Mouse (Mus musculus) MN1 (cell line): ENCODE results near the gene Tas2r135.
A peak's percentile ranks its signal among the peaks of the same experiment; 100 is the strongest.

Source experiments
- DNase-seq: peaks from one replicate; pipeline ENCODE4 v3.0.0-alpha.2; 2016; ENCODE audit warnings: low spot score

Tas2r135 gene

DNA sequence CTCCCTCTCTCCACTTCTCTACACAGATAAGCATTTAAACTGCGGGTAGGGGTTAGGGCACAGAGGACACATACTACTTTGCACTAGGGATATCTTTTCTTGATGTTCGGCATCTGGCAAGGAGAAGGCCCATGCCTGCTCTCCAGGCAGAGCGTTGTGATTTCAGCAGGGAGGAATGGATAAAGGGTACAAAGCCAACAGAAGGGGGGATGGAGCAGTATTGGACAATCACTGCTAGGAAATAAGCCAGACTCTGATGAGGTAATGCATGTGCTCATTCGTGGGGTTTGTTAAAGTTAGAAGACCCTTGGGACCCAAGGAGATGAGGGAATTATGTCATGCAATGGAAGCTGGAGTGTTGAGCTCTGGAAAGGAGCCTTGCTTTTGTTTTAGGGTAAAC lies 30.5 kb upstream of the Tas2r135 start:
- DNase-seq = peak; percentile 49

DNA sequence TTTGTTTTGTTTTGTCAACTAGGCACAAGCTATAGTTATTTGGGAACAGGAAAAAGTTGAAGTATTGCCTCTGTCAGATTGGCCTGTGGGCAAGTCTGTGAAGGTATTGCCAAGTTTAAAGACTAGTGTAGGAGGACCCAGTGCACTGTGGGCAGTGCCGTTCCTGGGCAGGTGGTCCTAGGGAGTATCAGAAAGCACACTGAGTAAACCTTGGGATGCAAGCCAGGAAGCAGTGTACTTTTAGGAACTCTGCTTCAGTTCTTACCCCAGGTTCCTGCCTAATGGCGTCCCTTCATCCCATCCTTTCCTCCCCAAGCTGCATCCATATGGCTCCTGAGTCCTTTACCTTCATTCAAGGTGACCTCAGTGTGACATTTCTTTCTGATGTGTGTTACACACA lies 30.1 kb upstream of the Tas2r135 start:
- no peak for DNase-seq

DNA sequence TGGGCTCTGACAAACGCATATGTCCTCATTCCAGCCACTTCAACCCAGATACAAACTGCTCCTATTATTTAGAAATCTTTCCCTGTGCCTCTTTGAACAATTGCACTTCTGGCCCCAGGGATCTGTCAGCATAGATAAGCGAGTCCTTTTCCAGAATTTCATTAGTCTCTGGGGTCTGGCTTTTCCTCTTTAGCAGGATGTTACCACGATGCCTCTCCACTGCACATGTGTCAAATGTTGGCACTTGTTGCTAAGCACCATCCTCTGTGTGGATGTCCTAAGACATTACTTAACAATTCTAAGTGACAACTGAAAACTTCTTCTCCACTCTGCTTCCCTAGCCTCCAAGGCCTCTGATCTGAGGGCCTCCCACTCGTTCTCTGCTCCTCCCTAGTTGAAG lies 29.2 kb upstream of the Tas2r135 start:
- DNase-seq = peak; percentile 73

DNA sequence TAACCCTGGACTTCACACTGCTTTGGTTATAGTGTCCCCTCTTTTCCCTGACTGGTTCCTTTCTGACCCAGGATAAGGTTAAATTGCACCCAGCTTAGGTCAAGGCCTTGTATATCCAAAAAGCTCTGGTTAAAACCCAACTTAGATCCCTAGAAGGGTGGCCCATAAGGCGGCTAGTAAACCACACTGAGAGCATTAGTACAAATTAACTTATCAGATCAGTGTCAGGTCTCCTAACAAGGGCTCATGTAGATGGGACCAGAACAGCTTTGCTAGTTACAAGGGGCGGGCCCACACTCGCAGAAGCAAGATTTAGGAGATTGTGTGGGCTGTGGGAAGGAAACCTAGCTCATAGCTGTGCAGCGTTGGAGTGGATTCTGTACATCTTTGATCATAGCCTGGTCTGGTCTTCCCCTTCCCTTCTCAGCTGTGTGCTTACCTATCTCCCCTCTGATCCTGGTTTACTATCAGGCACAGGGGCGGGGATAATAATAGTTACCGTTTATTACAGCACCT lies 28.7 kb upstream of the Tas2r135 start:
- DNase-seq = peak; percentile 30

DNA sequence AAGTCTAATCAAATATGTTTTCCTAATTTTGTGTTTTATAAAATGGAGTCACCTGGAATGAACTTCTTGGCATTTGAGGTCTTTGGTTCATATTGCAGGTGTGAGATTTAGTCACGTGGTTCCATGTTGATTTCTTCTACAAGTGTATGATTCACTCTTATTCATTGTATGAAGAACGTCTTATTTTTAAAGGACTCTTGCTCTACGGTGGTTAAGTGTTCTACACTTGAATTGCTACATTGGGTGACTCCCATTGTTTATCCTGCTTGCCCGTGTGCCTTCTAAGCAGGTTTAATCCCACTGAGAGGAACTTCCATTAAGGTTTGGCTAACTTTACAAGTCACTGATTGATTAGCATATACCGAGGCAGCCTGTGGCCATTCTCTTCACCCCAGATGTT lies 28.0 kb upstream of the Tas2r135 start:
- no peak for DNase-seq

DNA sequence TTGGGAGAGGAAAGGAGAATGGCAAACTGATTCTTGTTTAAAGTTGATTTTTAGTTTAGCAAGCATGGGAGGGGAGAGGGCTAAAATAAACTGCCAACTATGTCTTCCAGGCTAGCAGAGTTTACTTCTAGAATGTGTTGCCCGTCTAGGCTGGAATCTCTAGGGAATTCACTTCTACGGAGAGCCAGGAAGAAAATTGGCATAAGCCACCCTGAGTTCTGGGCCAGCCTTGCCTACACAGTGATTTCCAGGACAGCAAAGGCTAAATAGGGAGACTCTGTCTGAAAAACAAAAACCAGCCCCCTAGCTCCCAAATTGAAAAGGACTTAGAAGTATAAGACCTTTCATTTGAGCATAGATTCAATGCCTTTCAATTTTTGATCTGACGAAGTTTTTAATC lies 25.7 kb upstream of the Tas2r135 start:
- DNase-seq = no peak

DNA sequence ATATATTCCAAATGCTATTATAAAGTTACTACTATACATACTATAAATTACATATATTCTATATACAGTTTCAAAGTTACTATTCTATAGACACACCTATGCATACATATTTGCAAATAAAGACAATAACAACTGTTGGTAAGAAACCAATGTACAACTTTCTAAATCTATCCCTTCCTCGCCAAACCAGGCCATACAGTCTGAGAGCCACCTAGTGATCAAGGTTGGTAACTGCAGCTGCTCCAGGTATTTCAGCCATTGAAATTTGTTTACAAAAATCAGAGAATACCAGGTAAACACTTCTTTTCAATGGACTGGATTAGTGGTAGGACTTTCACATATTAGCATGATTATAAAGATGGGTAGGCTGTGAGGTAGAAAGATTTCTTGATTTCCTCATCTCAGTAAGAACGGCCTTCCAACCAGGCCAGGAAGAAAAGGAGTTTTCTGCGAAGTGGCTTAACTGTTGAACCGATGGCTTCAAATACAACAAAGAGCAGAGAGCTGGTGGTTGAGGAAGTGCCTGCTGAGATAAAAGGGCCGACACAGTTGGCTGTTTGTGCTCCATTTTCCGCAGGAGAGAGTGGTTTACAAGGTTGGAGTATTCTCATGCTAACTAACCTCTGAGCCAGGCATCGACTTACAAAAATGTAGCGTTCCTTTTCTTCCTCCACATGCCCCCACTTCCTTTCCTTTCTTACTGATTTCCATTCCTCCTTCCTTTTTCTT lies 24.7 kb upstream of the Tas2r135 start:
- DNase-seq = peak; percentile 40

DNA sequence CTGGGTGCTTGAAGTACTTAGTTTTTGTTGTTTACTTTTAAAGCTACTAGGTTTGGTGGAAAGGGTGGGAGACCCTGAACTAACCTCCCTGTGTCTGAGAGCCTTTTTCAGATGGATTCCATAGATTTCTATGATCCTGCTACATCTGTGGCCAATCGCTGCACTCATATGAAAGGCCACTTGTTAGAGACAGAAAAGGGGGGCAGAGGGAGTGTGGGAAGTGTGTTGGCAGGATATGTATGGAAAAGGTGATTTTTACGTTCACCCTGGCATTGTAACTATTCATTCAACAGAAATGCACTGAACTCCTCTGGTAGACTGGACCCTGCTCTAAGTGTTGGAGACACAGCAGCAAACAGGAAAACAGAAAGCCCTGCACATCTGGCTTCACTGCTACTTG lies 24.0 kb upstream of the Tas2r135 start:
- no peak for DNase-seq

DNA sequence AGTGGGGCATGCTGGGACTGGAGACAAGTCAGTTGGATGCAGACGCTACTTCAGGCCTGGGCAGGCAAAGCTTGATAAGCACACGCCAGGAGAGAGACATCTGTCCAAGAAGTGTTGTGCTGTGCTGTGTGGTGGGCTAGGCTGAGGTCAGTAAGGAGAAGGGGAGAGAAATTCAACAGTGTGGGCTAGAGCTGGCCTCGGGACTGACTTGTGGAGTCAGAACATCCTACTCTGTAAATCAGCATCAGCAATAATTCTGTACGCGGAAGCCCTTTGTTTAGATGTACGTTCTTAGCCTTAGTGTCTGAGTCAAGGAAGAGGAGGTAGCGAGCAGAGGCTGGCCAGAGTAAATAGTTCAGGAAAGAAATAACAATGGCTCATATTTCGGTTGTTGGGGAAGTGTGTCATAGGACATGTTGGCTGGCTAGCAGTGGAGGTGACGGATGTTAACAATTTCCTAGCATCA lies 23.3 kb upstream of the Tas2r135 start:
- no peak for DNase-seq

DNA sequence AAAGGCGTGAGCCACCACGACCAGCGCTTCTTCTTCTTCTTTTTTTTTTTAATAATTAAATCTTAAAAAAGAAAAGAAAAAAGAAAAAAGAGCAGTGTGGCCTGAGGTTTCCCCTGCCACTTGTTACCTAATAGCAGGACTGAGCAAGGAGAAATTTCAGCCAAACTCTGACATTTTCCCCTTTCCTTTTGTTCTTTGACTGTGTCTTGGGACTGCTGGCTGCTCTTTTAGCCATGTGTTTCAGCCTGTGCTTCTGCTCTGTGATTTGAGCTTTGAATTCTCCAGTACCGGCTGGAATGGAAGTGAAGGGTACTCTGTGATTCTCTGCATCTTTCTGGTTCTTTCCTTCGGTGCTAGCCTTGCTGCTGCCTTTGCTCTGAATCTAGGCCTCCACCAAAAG lies 21.9 kb upstream of the Tas2r135 start:
- no peak for DNase-seq

DNA sequence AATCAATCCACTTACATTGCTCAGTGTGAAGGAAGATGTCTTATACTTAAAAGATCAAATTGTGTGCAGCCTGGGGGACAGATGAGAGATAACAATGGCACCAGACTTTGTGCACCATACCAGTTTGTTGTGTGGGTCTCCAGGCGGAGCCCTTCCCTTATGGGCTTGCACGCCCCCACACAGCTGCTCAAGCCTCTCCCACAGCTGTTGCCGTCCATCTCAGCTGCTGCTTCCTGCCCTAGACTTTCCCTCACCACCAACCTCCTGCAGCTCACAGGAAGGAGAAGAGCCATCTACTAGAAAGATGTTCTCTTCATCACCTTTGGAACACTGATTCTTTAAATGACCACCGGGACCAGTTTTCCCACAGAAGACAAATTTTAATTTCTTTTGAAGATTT lies 19.6 kb upstream of the Tas2r135 start:
- DNase-seq = no peak

DNA sequence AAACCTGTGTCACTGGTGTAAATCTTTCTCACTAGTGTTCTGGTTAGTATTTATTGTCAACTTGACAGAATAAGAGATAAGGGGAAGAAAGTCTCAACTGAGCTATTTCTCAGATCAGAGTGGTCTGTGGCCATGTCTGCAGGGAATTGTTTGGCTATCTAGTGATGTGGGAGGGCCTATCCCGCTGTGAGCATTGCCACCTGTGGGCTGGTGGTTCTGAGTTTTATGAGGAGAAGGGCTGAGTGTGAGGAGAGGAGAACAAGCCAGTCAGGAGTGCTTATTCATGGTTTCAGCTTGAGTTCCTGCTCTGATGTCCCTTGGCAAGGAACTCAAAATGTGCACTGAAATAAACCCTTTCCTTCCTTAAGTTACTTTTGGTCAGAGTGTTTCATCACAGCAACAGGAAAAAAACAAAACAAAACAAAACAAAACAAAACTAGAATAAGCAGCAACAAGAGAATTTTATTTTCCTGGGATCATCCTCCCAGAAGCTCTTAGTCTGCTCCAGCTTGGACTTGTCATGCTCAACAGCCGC lies 13.4 kb upstream of the Tas2r135 start:
- no peak for DNase-seq

DNA sequence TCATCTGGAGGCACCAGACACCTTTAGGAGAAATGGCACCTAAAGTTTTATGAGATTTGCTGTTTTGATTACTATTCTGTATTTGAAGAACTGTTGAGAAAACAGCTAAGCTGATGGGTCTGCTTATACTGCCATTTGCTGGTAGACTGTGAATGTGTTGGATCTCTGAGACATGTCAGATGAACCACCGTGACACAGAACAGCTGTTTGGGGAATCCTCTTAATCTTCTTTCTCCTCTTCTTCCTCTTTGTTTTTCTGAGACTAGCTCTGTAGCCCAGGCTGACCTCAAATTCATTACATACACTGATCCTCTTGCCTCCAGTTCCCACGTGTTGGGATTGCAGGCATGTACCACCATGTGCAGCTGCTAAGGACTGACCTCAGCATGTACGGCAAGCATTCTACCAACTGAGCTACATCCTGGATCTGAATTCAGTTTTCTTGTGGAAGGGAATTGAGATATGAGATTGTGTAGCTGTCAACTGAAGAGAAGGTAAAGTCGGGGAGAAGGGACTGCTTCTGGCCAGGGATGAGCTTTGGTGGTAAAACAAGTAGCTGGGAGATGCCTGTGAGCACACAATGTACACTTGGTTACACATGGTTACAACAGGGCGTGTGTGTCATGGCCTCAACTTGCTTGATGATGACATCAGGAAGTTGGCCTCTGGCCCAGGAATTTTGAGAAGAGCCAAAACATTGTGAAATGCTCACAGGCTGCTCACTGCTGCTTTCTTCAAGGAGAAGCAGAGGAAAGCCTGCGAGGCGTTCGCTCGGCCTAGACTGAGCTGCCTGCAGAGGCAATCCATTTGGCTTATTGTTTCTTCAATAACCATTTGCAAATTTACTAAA lies 9.0 kb upstream of the Tas2r135 start:
- peak; percentile 83 for DNase-seq

DNA sequence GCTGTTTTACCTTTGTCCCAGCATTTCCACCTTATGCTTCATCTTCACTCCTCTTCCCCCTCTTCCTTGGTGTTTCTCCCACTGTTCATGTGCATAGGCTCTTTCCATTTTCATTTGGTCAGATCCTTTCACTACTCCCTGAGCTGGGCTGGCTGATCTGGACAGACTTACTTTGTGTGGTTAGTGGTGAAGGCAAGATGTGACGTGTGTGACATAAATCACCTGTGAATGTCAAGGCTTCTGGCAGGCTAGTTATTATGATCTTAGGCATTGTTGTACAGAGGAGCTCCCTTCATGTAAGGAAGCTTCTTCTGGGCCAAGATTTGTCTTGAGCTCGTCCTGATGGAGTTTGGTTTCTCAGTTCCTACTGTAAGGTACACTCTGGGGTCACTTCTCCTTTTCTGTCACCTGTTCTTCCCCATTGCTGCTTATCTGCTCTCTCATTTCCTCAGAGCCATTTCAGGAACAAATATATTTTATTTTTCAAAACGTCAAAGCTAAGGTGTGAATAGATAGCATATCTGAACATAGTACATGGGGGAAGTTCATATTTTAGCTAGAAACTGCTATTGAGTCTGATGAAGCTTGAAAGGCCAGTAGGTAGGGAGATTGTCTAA lies 8.1 kb upstream of the Tas2r135 start:
- no peak for DNase-seq

DNA sequence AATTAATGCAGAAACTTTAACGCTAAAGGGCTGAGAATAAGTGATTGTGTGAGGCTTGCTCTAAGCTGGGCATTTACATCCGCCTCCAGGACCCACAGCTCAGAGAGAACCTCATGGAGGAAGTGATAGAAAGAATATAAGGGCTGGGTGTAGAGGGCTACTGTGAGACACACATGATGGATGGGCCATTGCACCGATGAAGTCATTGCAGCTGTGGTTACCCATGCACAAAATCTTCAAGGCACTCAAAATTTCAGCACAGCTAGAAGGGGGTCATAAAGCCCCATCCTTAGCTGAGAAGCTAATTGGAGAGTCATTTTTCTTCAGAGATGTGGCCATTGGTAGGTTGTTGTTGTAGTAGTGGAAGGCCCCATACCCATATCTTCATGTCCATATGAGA lies 6.9 kb upstream of the Tas2r135 start:
- DNase-seq = no peak

DNA sequence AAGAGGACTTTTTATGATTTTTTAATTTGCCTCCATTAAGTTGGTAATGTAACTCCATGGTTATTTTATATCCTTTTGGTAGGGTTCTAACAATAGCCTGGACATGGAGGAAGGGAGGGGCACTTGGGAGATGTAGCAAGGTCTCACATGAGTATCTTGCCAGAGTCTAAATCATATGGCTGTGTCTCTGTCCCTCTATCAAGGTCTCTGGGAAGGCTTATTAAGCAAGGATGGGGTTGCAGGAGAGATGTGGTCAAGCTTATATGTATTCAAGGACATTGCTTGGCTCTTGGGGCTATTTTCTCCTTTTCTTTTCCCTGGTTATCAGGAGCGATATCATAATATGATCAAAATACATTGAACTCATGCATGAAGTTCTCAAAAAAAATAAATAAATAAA lies 6.2 kb upstream of the Tas2r135 start:
- no peak for DNase-seq

DNA sequence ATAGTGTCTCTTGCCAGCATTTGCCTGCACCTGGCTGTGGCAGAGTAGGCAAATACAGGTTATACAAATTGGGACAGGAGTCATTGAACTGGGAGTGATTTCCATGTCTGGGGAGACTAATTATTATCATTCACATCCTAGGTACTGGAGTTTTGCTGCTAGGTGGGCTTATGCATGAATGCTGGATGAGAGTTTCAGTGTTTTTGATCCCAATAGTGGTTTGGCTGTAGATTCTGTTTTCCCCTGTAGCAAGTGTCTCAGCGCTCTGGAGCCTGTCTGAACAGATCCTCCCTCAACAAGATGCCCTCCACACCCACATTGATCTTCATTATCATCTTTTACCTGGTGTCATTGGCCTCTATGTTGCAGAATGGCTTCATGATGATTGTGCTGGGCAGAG lies 5.3 kb upstream of the Tas2r135 start, which contains the start of gene Tas2r143:
Tas2r143 (plus strand) TSS at position 301 of the 400 bp plus-strand sequence.
- DNase-seq = no peak

DNA sequence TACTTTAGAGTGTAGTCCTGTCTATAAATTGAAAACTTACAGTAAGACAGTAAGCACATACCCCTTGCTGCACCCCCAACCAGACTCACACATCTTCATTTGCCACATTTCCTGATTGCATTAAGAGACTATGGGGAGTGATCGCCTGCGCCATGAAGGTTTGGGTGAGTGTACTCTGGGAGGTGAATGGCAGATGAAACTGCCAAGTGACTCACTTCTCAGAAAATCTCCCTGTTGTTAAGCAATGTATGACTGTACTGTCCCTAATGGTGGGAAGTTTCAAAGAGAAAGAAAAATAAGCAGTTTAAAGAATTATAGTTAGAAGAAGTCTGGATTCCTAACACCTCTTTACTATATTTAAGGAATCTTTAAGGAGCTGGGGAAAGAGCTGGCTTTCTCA lies 14.2 kb downstream of the Tas2r135 start:
- DNase-seq = no peak

DNA sequence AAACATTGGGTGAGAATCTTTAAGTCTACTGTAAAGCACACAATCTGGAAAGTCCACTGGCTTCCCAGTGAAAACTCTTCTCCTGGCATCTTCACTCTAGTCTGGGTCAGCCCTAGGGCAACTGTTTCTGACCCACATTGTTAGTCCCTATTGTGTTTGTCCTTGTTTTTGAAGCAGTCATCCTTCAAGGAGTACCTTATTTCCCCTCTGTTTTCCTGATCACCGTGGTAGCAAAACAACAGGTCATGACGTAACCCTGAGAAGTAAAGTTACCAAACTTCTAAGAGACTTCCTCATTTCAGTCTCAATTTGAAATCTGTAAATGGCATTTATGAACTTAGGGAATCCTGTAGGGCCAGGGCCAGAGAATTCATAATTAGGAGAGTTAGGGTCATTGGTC lies 16.2 kb downstream of the Tas2r135 start:
- no peak for DNase-seq

DNA sequence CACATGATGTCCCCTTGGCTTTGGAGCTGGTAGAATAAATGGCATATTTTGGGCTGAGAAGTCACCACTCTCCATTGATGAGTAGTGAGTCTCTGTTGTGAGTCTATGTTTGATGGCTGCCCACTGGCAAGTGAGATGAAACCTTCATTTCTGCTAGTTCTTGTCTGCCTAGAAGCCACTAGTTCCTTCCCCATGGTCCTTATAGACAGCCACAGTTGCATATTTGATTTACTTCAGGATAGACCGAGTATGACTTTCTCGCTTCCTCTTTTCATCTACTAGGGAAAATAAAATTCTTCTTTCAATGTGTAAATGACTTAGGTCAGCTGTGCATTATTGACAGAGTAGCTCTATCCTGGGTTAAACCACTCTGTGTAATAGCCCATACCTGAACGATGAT lies 19.2 kb downstream of the Tas2r135 start:
- DNase-seq = no peak

DNA sequence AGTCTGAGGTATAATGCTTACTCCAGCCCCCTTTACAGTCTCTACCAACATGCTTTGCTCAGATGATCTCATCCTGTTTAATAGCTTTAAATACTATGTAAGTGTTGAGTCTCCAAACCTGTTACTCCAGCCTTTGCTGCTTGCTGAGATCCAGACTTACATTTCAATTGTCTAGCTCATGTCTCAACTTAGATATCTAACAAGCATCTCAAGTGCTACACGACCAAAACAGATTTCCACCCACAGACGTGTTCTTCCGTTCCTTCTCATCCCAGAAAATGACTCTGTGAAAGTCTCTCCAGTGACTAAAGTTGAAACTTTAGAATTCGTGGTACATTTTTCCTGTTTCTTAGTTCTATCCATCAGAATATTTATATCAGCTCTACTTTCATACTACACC lies 21.1 kb downstream of the Tas2r135 start:
- no peak for DNase-seq

DNA sequence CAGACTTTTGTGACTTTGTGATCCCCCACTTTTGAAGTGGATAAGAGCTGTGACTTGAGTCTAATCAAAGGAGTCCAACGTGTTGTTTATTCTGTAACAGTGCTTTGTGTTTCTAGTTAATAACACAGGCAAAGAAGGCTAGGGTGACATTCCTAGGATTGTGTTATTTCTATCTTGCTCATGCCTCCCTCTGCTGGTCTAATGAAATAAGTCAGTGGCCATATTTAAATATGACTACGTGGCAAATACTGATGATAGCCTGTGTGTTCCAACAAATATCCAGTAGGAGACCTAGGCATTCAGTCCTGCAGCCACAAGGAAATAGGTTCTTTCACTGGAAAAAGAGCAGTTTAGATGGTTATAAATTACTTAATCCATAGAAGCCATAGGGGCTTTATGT lies 28.3 kb downstream of the Tas2r135 start:
- DNase-seq = peak; percentile 9
